Mouse (Mus musculus) left cerebral cortex, adult 8-10 months (tissue): ENCODE results near the gene Slc9a9. TPM values are rescaled to one million over a fixed set of nuclear protein-coding genes. Genes with fewer than 3 reads are reported as not detected.

Experiments
- DNase-seq, 2 experiments: peaks; one replicate each; pipeline ENCODE4 v3.0.0; 2022; ENCODE audit warnings: low spot score in 2 of 2
- total RNA-seq, 4 experiments: library from RNA; stranded (reverse); gene quantifications; 2 replicates each; pipeline ENCODE4 v1.2.4; 2022

Slc9a9 gene
- total RNA-seq, 4 experiments from 2014 or later: 20.8 to 27.9 (median 24.4) TPM

- no peak for DNase-seq
These were observed 402.8 kb downstream of the Slc9a9 start for GRCm38 (mm10) chr9:95072450-95072955.

- DNase-seq: no peak
These were observed 404.0 kb downstream of the Slc9a9 start for GRCm38 (mm10) chr9:95073691-95074090.

- DNase-seq: no peak
These were observed 406.1 kb downstream of the Slc9a9 start for GRCm38 (mm10) chr9:95075856-95076255.

DNA sequence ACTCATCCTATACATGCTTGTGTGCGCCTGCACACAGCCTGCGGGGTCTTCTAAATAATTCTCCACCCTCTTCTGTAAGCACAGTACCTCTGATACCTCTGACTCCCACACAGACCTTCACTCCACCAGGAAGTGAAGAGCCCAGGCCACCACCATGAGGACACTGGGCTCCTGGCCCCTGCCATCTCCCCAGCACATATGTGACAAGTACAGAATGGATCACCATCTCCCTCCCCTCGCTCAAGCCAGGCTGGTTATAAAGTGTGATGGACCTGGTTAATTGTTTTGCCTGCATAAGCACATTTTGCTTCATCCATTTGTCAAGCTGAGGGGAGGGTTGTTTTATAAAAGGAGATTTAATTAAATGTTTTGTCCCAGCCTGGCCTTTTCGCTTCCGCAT lies 408.2 kb downstream of the Slc9a9 start:
- DNase-seq: no peak

DNA sequence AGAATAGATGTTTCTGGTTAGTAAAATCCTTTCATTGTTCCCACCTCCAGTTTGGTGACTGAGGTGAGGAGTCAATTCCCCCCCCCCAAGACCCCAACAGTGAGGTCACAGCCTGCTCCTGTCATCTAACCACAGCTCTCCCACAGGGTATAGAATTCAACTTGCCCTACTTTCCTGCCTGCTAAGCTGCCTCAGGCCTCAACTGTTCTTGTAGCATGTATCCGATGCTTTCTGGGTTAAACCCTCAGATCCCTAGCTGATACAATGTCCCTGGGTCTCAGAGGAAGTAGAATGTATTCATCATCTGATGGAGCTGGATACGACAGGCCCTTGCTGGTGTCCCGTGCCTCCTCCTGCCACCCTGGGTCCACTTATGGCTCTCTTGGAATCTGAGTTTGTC lies 408.9 kb downstream of the Slc9a9 start:
- DNase-seq: no peak

DNA sequence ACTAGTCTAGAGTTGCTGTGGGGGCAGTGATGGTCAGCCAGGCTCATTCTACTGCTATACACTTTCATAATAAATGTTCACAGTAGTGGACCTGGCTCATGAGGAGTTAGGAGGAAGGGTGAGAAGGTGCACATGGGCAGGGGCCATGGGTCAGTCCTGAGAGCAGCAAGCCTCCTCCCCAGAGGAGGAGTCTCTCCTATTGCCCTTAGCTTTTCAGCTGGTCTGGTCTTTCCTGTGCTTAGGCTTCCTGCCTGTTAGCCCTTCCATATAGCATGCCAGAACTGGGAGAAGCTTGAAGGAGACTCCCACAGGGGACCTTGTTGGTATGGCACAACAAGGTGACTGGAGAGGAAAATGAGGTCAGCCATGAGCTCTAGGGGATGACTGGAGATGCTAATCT lies 410.2 kb downstream of the Slc9a9 start:
- DNase-seq: no peak

GRCm38 (mm10) chr9:95086109-95086821 lies 416.6 kb downstream of the Slc9a9 start:
- DNase-seq: no peak

GRCm38 (mm10) chr9:95088221-95088620 lies 418.5 kb downstream of the Slc9a9 start:
- no peak for DNase-seq

GRCm38 (mm10) chr9:95089050-95089449 lies 419.3 kb downstream of the Slc9a9 start:
- DNase-seq: peak in 1 of 2 experiments; percentile 50

- DNase-seq: no peak
These were observed 426.8 kb downstream of the Slc9a9 start for GRCm38 (mm10) chr9:95096486-95096885.

GRCm38 (mm10) chr9:95105768-95106167 lies 436.1 kb downstream of the Slc9a9 start:
- no peak for DNase-seq

DNA sequence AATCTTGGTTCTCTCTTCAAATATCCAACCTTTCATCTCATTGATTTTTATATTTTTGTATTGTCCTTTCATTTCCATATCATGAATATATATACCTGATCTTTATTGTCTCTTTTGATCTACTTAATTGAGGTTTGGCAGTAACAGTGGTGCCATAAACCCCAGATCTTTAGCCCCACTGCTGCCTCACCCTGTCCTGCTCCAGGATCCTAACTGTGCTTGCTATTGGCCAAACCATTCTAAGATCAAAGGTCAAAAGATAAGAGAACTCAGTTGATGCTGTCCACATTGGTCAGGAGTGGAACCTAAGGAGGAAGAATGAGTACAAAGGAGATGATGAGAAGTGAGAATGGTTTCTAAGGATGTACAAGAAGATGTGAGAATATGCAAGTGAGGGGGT lies 440.1 kb downstream of the Slc9a9 start:
- no peak for DNase-seq

- DNase-seq: no peak
These were observed 441.1 kb downstream of the Slc9a9 start for GRCm38 (mm10) chr9:95110768-95111167.

GRCm38 (mm10) chr9:95111732-95112131 lies 442.0 kb downstream of the Slc9a9 start:
- no peak for DNase-seq

- DNase-seq: no peak
These were observed 443.7 kb downstream of the Slc9a9 start for GRCm38 (mm10) chr9:95113157-95114135.

DNA sequence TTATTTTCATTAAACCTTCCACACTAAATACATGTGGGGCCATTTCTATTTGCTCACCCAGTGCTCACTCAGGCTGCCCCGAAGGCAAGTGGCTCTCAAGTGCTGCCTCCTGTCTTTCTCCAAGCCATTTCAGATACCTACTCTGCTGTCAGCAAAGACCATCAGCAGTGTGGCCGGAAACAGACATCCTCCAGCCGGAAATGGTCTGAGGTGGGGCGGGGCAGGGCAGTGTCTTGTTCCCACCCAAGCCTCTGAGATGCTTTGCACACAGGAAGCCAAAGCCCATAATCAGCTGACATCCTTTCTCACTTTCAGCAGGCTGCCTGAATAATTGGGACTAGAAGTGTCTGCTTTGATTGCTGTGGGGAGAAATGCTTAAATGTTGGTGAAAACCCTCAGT lies 450.4 kb downstream of the Slc9a9 start:
- no peak for DNase-seq

DNA sequence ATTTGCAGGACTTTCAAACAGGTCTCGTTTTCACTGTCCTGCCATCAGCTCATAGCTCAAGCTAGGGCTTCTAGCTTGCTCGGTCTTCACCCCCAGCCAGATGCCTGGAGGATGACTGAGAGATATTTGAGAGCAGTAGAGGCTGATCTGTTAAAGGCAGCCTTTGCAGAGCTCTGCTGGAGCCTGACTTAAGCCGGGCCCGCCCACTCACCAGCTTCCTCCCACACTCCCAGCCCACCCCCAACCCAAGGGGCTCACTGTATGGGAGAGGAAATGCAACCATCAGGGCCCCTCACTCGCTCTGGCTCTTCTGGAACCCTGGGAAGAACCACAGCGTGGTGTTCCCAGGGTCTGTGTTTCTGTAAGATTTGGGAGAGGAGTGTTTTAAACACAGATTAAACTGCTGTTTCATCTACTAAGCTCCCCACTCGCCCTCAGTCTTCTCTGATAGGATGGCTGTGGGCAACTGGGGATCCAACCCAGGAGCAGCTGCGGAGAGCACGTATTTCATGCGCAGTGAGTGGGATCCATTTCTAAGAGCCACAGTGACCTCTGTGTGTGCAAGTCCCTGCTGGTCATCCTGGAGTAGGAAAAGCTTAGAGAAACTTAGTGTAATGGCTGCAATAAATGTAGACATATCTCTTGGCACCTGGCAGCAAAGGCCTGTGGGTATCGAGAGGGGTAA lies 451.6 kb downstream of the Slc9a9 start:
- DNase-seq: no peak

GRCm38 (mm10) chr9:95125683-95126082 lies 456.0 kb downstream of the Slc9a9 start:
- no peak for DNase-seq

GRCm38 (mm10) chr9:95127774-95128173 lies 458.1 kb downstream of the Slc9a9 start:
- no peak for DNase-seq

DNA sequence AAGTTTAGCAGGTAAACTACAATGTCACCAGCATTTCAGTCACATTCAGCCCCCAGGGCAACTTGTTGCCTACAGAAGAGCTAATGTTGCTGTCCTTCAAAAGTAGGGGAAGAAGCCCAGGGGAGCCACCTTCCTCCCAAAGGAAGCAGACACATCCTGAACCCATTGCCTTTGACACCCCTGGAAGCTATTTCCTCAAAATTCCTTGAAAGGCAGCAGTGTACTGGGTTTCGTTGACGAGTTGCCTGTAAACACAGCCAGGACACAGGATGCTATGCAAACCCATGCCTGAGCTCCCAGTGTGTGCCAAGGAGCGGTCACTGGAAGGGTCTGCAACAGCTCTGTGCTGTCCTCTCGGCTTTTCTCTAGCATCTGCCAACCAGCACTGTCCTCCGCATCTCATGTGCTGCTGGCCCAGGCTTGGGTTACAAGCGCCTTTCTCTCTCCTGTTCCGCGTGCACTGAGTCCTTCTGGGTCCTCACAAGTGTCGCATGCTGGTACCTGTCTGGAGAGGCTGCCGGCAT lies 479.6 kb downstream of the Slc9a9 start:
- no peak for DNase-seq

DNA sequence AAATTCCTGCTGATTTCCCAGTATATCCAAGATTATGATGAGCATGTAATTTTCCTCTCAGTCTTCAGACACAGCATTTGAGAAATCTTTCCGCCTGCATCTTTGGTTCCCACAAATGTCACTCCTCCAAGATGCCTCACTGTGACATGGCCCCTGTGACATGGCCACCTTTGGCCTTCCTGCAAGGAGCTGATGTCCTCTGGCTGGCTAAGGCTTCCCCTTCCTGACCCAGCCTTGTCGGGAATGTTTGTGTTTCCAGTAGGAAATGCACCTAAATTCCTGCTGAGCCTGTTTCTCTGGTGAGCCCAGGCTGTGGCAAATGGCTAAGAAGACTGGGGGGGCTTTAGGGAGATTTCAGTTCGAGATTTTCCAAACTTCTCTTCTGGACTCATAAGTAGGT lies 480.4 kb downstream of the Slc9a9 start:
- no peak for DNase-seq
